Mouse (Mus musculus): Measurements from ENCODE around the gene Casq1. TPM values are rescaled to one million over a fixed set of nuclear protein-coding genes. Genes with fewer than 3 reads are reported as not detected.
A peak's percentile ranks its signal among the peaks of the same experiment; 100 is the strongest.

Gene Casq1
- polyA plus RNA-seq, 1 experiment from 2014 or later: 2.3 TPM

- Histone ChIP-seq H3K4me1 (peaks cover 57% of the 10 kb centered on the region), H3K36me3 (replicated peaks) (no peaks in the 10 kb centered on the region), H3K4me3 (replicated peaks) (no peak overlapping the region), H3K9ac (peak overlapping the region; percentile 21; the same call in 1 of the 2 replicates), H3K27ac (peak overlapping the region; percentile 57), H3K9me3 (no peaks in the 10 kb centered on the region), H3K27me3 (no peaks in the 10 kb centered on the region), H3K4me2 (no peak overlapping the region)
- WGBS: 43% methylated on average over 11 of the region's 11 CpGs
- ATAC-seq (ENCODE audit: low FRiP score): no peak
Measured at GRCm38 (mm10) chr1:172221297-172222063, 1.8 kb upstream of the Casq1 start.

GRCm38 (mm10) chr1:172220414-172220813, 746 bp upstream of the Casq1 start:
- peak; percentile 57; the same call in 1 of the 2 replicates for ATAC-seq (ENCODE audit: low FRiP score)
- Histone ChIP-seq H3K27ac (peak overlapping the region; percentile 81), H3K36me3 (replicated peaks) (no peaks in the 10 kb centered on the region), H3K4me3 (replicated peaks) (no peak overlapping the region), H3K4me2 (no peak overlapping the region), H3K9ac (no peak overlapping the region), H3K4me1 (peaks cover 57% of the 10 kb centered on the region), H3K27me3 (no peaks in the 10 kb centered on the region), H3K9me3 (no peaks in the 10 kb centered on the region)
- WGBS: 47% methylated on average over 10 of the region's 10 CpGs

- H3K9ac ChIP-seq: no peak overlapping the region
- H3K36me3 ChIP-seq (replicated peaks): no peaks in the 10 kb centered on the region
- H3K4me2 ChIP-seq: no peak overlapping the region
- WGBS: 52% methylated on average over 15 of the region's 15 CpGs
- no peaks in the 10 kb centered on the region for H3K9me3 ChIP-seq
- peaks cover 67% of the 10 kb centered on the region for H3K4me1 ChIP-seq
- peak overlapping the region; percentile 36; the same call in 1 of the 2 replicates for H3K27ac ChIP-seq
- no peak for ATAC-seq (ENCODE audit: low FRiP score)
- H3K4me3 ChIP-seq (replicated peaks): no peak overlapping the region
- H3K27me3 ChIP-seq: no peaks in the 10 kb centered on the region
Measured at GRCm38 (mm10) chr1:172218164-172218910, 1.3 kb downstream of the Casq1 start.

GRCm38 (mm10) chr1:172217148-172217547, 2.5 kb downstream of the Casq1 start:
- Histone ChIP-seq H3K4me2 (peak overlapping the region; percentile 40), H3K9me3 (no peaks in the 10 kb centered on the region), H3K27me3 (no peaks in the 10 kb centered on the region), H3K4me1 (peaks cover 66% of the 10 kb centered on the region), H3K4me3 (replicated peaks) (no peak overlapping the region), H3K36me3 (replicated peaks) (no peaks in the 10 kb centered on the region), H3K9ac (peak overlapping the region; percentile 33; the same call in 1 of the 2 replicates), H3K27ac (peak overlapping the region; percentile 63; the same call in 1 of the 2 replicates)
- 0% methylated on average over 5 of the region's 5 CpGs for WGBS
- peak; percentile 63 for ATAC-seq (ENCODE audit: low FRiP score)

DNA sequence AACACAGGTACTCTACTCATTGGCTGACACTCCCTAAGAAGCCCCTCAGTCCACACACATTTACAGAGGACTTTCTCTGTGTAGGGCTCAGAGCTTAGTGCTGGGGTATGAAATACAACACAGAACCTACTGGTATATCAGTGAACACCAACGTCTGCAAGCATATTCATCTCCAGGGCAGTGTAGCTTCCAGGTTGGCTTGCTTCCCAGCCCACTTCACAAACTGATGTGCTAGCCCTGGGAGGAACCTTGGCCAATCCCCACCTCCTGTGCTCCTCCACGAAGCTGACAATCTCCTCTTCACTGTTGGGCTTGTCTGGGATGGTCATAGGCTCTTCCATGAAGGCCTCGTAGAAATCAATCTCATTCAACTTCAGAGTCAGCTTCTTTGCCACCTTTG, 4.9 kb downstream of the Casq1 start:
- no peak overlapping the region for H3K9ac ChIP-seq
- no peaks in the 10 kb centered on the region for H3K36me3 ChIP-seq (replicated peaks)
- no peaks in the 10 kb centered on the region for H3K27me3 ChIP-seq
- no peak overlapping the region for H3K4me2 ChIP-seq
- H3K4me1 ChIP-seq: peaks cover 49% of the 10 kb centered on the region
- ATAC-seq (ENCODE audit: low FRiP score): no peak
- no peaks in the 10 kb centered on the region for H3K9me3 ChIP-seq
- H3K27ac ChIP-seq: 0 out of 2 replicates have a peak overlapping the region, but pooled peaks have one; percentile 13
- H3K4me3 ChIP-seq (replicated peaks): no peak overlapping the region
- WGBS: 70% methylated on average over 3 of the region's 3 CpGs

DNA sequence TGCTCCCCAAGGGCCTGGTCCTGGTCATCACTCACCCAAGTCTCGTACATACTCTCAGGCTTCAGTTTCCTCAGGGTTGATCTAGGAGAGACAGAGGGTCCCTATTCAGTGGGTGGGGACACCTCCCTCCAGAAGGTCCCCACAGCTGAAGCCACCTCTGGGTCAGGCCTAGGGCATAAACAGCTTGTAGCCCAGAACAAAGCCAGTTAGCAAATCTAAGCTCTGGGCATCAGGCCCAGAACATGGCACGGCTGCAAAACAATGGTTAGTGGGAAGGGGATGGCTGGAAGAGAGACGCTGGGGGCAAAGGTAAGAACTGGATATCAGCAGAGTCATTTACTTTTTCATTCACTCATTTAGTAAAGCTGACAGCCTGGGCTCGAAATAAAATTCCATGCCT, 5.9 kb downstream of the Casq1 start:
- Histone ChIP-seq H3K4me2 (no peak overlapping the region), H3K27me3 (no peaks in the 10 kb centered on the region), H3K9ac (no peak overlapping the region), H3K36me3 (replicated peaks) (no peaks in the 10 kb centered on the region), H3K9me3 (no peaks in the 10 kb centered on the region), H3K4me1 (peaks cover 40% of the 10 kb centered on the region), H3K27ac (no peak overlapping the region), H3K4me3 (replicated peaks) (no peak overlapping the region)
- WGBS: 68% methylated on average over 4 of the region's 4 CpGs
- ATAC-seq (ENCODE audit: low FRiP score): no peak

- no peak overlapping the region for H3K9ac ChIP-seq
- no peak for ATAC-seq (ENCODE audit: low FRiP score)
- H3K27me3 ChIP-seq: no peaks in the 10 kb centered on the region
- 0 out of 2 replicates have a peak overlapping the region, but pooled peaks have one; percentile 31 for H3K27ac ChIP-seq
- H3K9me3 ChIP-seq: no peaks in the 10 kb centered on the region
- peaks cover 30% of the 10 kb centered on the region for H3K4me1 ChIP-seq
- no peaks in the 10 kb centered on the region for H3K36me3 ChIP-seq (replicated peaks)
- H3K4me2 ChIP-seq: no peak overlapping the region
- WGBS: 58% methylated on average over 5 of the region's 5 CpGs
- no peak overlapping the region for H3K4me3 ChIP-seq (replicated peaks)
Measured at GRCm38 (mm10) chr1:172212776-172213175, 6.9 kb downstream of the Casq1 start.

- H3K4me2 ChIP-seq: peak overlapping the region; percentile 73
- H3K36me3 ChIP-seq (replicated peaks): no peaks in the 10 kb centered on the region
- H3K4me3 ChIP-seq (replicated peaks): peak overlapping the region; percentile 84; the same call in 1 of the 2 replicates
- H3K4me1 ChIP-seq: peaks cover 55% of the 10 kb centered on the region
- no peak for ATAC-seq (ENCODE audit: low FRiP score)
- WGBS: 9% methylated on average over 7 of the region's 7 CpGs
- no peaks in the 10 kb centered on the region for H3K9me3 ChIP-seq
- peak overlapping the region; percentile 99 for H3K27ac ChIP-seq
- H3K9ac ChIP-seq: peak overlapping the region; percentile 91
- no peaks in the 10 kb centered on the region for H3K27me3 ChIP-seq
Measured at GRCm38 (mm10) chr1:172207111-172207584, 12.5 kb downstream of the Casq1 start.

- H3K36me3 ChIP-seq (replicated peaks): no peaks in the 10 kb centered on the region
- H3K9ac ChIP-seq: peak within 1 kb of the TSS; percentile 91
- under 1% methylated on average over 40 of the region's 40 CpGs for WGBS
- peak within 1 kb of the TSS; percentile 84 for H3K4me3 ChIP-seq (replicated peaks)
- H3K4me2 ChIP-seq: peak within 1 kb of the TSS; percentile 73
- H3K27me3 ChIP-seq: no peaks in the 10 kb centered on the region
- H3K9me3 ChIP-seq: no peaks in the 10 kb centered on the region
- peak within 1 kb of the TSS; percentile 99 for H3K27ac ChIP-seq
- peak; percentile 74 for ATAC-seq (ENCODE audit: low FRiP score)
- H3K4me1 ChIP-seq: peaks cover 60% of the 10 kb centered on the region
Measured at GRCm38 (mm10) chr1:172206141-172206917, 13.3 kb downstream of the Casq1 start, which contains the start of gene Pea15a. Pea15a (minus strand) TSS chr1:172206804.

GRCm38 (mm10) chr1:172205741-172206087, 14.0 kb downstream of the Casq1 start:
- Histone ChIP-seq H3K4me1 (peaks cover 66% of the 10 kb centered on the region), H3K4me3 (replicated peaks) (peak overlapping the region; percentile 84), H3K27me3 (no peaks in the 10 kb centered on the region), H3K9ac (peak overlapping the region; percentile 91), H3K27ac (peak overlapping the region; percentile 99), H3K36me3 (replicated peaks) (no peaks in the 10 kb centered on the region), H3K4me2 (peak overlapping the region; percentile 73), H3K9me3 (no peaks in the 10 kb centered on the region)
- WGBS: 4% methylated on average over 3 of the region's 3 CpGs
- no peak for ATAC-seq (ENCODE audit: low FRiP score)

DNA sequence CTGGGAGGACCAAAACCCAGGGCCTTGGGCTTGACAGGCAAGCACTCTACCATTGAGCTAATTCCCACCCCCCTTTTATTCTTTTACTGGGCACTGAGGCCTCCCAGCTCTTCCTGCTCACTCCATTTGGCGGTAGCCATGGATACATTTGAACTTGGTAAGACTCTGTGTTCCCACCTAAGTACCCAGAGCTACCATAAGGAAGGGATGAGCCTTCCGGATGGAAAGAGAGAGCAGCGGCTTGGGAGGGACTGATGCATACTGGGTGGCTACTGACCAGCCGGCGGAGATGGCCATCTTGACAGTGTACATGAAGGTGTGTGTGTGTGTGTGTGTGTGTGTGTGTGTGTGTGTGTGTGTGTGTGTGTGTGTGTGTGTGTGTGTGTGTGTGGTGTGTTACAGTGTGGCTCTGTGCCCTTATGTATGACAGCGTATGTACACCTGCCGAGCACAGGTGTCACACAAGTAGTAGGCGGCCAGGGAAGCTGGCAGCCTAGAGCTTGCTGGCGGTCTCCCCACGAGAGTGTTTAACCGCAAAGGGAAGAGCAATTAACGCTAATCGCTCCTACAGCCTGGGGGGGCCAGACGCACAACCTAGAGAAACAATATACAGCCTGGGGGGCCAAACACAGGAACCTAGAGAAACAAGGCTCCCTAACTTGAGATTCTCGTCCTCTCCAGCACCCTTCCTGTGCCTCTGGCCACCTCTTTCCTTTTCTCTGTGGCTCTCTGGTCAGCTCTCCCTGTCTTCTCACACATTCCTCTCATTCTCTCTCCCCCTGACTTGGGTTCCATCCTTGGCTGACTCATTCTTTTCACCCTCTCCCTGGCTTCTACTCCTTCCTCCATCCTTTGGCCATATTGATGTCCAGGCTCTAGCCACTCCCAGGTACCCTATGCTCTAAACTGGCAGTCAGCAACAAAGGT, 14.6 kb downstream of the Casq1 start:
- H3K4me3 ChIP-seq (replicated peaks): peak overlapping the region; percentile 84
- H3K27me3 ChIP-seq: no peaks in the 10 kb centered on the region
- H3K27ac ChIP-seq: peak overlapping the region; percentile 99
- H3K9me3 ChIP-seq: no peaks in the 10 kb centered on the region
- 14% methylated on average over 15 of the region's 15 CpGs for WGBS
- H3K36me3 ChIP-seq (replicated peaks): peaks cover 4% of the 10 kb centered on the region
- ATAC-seq (ENCODE audit: low FRiP score): no peak
- peak overlapping the region; percentile 91 for H3K9ac ChIP-seq
- H3K4me1 ChIP-seq: peaks cover 71% of the 10 kb centered on the region
- peak overlapping the region; percentile 73 for H3K4me2 ChIP-seq
